Mouse (Mus musculus): ENCODE results near the gene Srp68.

Srp68 gene

GRCm38 (mm10) chr11:116247502-116248222, 26.4 kb downstream of the Srp68 start:
- DNase-seq (ENCODE audit: low spot score in 2 of 2), result no peak

- no peak for DNase-seq (ENCODE audit: low spot score in 2 of 2)
Measured at GRCm38 (mm10) chr11:116245616-116246015, 28.4 kb downstream of the Srp68 start.

- DNase-seq (ENCODE audit: low spot score in 2 of 2), result no peak
Measured at GRCm38 (mm10) chr11:116244580-116244979, 29.4 kb downstream of the Srp68 start.

DNA sequence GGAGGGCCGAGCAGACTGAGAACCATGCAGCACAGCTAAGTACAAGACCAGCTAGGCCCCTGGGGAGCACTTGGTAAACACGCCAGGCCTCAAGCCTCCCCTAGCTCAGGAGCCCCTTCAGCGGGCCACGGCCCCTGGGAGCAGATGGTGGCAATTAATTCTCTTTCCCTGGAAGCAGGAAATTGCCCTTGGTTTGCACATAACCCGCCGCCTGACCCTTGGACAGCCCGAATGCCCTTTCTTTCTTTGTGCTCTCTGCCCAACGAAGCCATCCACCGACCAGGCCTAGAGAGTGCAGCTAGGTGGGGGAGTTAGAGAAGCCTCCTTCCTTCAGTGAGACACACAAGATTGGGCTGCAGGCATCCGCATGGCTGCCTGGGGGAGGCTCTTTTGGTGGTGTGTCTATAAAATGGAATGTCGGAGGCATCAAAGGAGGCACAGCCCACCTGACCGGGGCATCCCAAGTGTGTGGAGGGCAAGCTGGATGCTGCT, 32.2 kb downstream of the Srp68 start:
- DNase-seq (ENCODE audit: low spot score in 2 of 2), result no peak

- no peak for DNase-seq (ENCODE audit: low spot score in 2 of 2)
Measured at GRCm38 (mm10) chr11:116239797-116240196, 34.2 kb downstream of the Srp68 start.

DNA sequence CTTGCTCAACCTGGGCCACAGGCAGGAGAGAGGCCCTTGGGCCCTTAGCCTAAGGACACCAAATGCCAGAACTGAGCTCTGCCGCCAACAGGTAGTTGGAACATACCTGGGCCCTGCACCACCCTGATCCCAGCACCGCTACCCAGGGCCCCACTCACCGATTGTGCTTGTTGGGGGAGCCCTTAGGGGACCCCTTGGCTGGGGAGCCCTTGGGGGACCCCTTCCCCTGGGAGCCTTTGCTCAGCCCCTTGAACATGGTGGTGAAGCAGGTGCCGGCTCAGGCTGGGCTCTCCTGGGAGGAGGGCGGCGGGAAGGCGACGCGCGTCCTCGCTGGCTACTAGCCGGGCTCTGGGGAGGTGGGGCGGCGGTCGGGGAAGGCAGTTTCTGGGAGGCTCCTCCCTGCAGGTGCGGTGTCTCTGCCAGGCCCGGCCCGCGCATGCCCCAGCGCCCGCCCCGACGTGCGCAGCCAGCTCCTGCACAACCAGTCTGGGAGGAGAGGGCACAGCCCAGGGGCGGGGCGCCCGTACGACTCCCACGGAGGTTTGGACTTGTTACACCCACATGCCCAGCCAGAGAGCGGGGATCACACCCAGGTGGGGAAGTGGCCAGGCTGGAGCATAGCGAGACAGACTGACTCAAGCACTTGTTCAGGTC, 36.1 kb downstream of the Srp68 start, which contains the start of gene Evpl:
Gene Evpl (minus strand): TSS at position 336 of the 654 bp plus-strand sequence.
- DNase-seq (ENCODE audit: low spot score in 2 of 2), result no peak

DNA sequence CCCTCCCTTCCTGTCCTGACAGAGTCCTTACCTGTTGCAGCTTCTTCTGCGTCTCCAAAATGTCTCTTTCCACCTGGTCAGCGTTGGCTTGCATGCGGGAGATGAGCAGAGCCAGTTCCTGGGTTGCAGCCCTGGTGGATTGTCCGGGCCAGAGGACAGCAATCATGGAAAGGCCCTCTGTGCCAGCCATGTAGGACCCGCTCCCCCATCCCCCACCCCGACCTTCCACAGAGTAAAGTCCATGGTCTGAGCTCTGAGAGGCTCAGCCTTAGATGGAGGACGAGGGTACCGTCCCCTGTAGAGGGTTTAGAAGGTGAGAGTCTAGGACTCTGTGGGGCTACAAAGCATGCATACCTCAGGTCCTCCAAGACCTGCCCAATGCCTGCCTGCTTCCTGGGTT, 39.1 kb downstream of the Srp68 start:
- DNase-seq (ENCODE audit: low spot score in 2 of 2), result no peak

DNA sequence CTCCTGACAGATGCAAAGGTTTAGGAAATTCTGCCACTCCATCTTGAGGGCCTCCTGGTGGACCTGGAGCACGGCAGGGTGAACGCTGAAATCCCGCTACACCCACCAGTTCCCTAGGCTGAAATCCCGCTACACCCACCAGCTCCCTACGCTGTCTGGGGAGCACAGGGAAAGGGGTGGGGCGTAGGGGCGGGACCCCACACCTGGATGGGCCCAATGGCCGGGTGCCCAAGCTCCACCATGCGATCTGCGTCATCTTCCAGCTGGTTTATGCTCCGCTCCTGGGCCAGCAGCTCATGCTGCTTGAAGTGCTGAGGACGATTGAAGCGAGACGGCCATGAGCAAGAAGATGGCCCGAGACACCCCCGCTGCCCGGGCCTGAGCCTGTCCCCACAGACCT, 41.6 kb downstream of the Srp68 start:
- no peak for DNase-seq (ENCODE audit: low spot score in 2 of 2)

DNA sequence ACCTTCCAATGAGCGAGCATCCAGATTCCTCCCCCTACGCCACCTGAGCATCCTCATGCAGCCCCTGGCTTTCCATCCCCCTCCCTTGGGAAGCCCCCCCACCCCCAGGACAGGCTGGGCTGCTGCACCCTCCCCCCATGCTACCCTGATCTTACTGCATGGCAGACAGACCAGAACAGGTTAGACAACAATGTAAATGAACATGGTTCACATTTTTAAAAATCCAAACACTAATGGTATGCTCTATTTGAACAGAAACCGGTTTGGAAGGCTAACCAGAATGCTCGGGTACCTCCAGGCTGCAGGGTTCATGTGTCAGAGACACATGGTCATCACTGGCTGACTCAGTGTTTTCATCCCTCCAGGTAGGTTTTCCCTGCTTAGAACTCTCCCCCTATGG, 45.3 kb downstream of the Srp68 start:
- DNase-seq (ENCODE audit: low spot score in 2 of 2), result no peak

GRCm38 (mm10) chr11:116226414-116226813, 47.6 kb downstream of the Srp68 start:
- DNase-seq (ENCODE audit: low spot score in 2 of 2), result peak; percentile 64 to 76

GRCm38 (mm10) chr11:116222740-116223059, 51.3 kb downstream of the Srp68 start:
- no peak for DNase-seq (ENCODE audit: low spot score in 2 of 2)

DNA sequence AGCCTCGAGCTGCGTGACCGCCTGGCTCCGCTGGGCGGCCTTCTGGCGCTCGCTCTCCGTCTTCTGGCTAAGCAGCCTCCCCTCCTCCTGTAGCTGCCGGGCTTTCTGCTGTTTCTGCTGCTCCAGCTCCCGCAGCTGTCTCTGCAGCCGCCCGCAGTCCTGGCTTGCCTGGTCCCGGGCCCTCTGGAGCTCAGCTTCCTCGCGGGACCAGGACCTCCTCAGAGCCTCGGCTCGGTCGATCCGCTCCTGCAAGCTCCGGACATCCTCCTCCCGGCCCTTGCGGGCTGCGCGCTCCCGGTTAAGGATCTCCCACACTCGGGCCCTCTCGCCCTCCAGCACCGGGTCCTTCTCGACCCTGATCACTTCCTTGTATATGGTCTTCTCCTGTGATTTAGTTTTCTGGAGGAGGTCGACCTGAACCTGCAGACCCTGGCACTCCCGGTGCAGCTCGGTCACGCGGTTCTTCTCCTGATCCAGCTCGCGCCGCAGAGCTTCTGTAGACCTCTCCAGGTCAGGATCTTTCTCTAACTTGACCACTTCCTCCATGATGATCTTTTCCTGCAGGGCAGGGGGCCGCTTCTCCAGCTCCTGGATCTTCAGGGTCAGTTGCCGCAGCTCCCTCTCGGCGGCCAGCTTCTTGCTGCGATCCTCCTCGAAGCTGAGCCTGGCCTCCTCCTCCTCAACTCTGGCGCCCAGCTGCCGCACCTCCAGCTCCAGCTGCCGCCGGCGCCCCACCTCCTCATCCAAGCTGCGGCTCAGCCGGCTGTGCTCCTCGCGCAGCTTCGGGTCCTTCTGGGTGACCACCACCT, 51.9 kb downstream of the Srp68 start:
- DNase-seq (ENCODE audit: low spot score in 2 of 2), result no peak

GRCm38 (mm10) chr11:116219885-116220284, 54.1 kb downstream of the Srp68 start:
- DNase-seq (ENCODE audit: low spot score in 2 of 2), result peak in 1 of 2 experiments; percentile 66

- peak; percentile 52 to 77 for DNase-seq (ENCODE audit: low spot score in 2 of 2)
Measured at GRCm38 (mm10) chr11:116218737-116219400, 55.1 kb downstream of the Srp68 start.

GRCm38 (mm10) chr11:116218263-116218662, 55.8 kb downstream of the Srp68 start:
- no peak for DNase-seq (ENCODE audit: low spot score in 2 of 2)

DNA sequence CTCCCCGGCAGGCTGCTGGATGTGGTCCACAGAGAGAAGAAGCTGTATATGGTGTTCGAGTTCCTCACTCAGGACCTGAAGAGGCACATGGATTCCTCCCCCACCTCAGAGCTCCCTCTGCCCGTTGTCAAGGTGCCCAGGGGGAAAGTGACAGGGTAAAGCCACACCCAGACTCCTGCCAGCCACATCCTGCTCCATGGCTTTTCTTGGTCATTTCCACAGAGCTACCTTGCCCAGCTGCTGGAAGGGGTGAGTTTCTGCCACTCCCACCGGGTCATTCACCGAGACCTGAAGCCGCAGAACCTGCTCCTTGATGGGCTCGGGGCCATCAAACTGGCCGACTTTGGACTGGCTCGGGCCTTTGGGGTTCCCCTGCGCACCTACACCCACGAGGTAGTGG, 57.5 kb downstream of the Srp68 start:
- DNase-seq (ENCODE audit: low spot score in 2 of 2), result no peak

DNA sequence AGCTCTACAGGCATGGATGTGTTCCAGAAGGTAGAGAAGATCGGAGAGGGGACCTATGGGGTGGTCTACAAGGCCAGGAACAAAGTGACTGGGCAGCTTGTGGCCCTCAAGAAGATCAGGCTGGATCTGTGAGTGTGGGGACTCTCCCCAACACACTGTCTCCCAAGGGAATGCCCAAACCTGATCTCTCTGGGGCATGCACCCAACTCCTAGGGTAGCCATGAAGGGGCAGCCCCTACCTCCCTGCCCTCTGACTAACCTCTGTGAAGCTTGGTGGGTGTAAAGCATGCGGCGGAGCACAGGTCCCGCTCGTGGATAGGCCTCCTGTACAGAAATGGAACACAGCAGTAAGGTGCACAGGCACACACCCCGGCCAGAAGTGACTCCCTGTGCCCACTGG, 58.0 kb downstream of the Srp68 start:
- no peak for DNase-seq (ENCODE audit: low spot score in 2 of 2)

- peak; percentile 21 to 45 for DNase-seq (ENCODE audit: low spot score in 2 of 2)
Measured at GRCm38 (mm10) chr11:116215181-116215580, 58.8 kb downstream of the Srp68 start.

GRCm38 (mm10) chr11:116213877-116214510, 60.0 kb downstream of the Srp68 start:
- DNase-seq (ENCODE audit: low spot score in 2 of 2), result no peak

DNA sequence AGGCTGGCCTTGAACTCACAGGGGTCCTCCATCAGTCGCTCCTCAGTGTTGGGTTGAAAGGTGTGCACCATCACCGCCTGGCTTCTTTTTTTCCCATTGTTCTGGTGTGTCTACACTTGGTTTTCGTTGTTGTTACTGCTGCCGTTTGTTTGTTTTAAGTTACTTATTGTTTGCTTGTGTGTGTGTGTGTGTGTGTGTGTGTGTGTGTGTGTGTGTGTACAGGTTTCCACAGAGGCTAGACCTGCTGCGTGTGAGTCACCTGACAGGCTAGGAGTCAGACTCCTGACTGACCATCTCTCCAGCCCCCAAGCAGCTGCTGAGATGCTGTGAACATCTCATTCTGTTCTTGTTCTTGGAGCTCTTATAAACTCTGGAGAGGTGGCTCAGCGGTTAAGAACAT, 61.2 kb downstream of the Srp68 start:
- DNase-seq (ENCODE audit: low spot score in 2 of 2), result no peak

GRCm38 (mm10) chr11:116210696-116211095, 63.3 kb downstream of the Srp68 start:
- DNase-seq (ENCODE audit: low spot score in 2 of 2), result no peak

All from cerebellum, postnatal 4 days (tissue).